Mouse (Mus musculus): Measurements from ENCODE around the gene BC035947. TPM values are rescaled to one million over a fixed set of nuclear protein-coding genes. Genes with fewer than 3 reads are reported as not detected.
A peak's percentile ranks its signal among the peaks of the same experiment; 100 is the strongest.

BC035947 gene
- total and polyA plus RNA-seq, 2 experiments from 2014 or later = 1.2 to 1.3 TPM

GRCm38 (mm10) chr1:78453886-78454285 lies 58.1 kb downstream of the BC035947 start:
- ATAC-seq (ENCODE audit: low FRiP score) = no peak

GRCm38 (mm10) chr1:78452544-78452943 lies 59.4 kb downstream of the BC035947 start:
- DNase-seq (ENCODE audit: low spot score) = no peak
- Histone ChIP-seq H3K27ac (ENCODE audit: low read depth, low read length) (no peak overlapping the region), H3K4me2 (ENCODE audit: low read depth, low read length, poor library complexity, severe bottlenecking) (no peak overlapping the region), H3K4me3 (ENCODE audit: low read depth, low read length) (no peak overlapping the region), H3K9ac (replicated peaks; ENCODE audit: low read length, poor library complexity, severe bottlenecking) (no peak overlapping the region), H3K27me3 (ENCODE audit: insufficient read depth, low read length) (no peaks in the 10 kb centered on the region), H3K36me3 (ENCODE audit: insufficient read depth, low read length) (peaks cover 34% of the 10 kb centered on the region), H3K4me1 (ENCODE audit: insufficient read depth, low read length) (no peaks in the 10 kb centered on the region), H3K9me3 (ENCODE audit: low read length) (no peaks in the 10 kb centered on the region)
- TF ChIP-seq CTCF (IDR thresholded peaks at IDR 0.05) = no peak
- 90% methylated on average over 6 of the region's 6 CpGs for WGBS
- ATAC-seq (ENCODE audit: low FRiP score) = no peak

More at GRCm38 (mm10) chr1:78453886-78454285, 58.1 kb downstream of the BC035947 start:
- Histone ChIP-seq H3K4me1 (ENCODE audit: insufficient read depth, low read length) (no peaks in the 10 kb centered on the region), H3K9me3 (ENCODE audit: low read length) (no peaks in the 10 kb centered on the region), H3K36me3 (ENCODE audit: insufficient read depth, low read length) (peaks cover 43% of the 10 kb centered on the region), H3K9ac (replicated peaks; ENCODE audit: low read length, poor library complexity, severe bottlenecking) (no peak overlapping the region), H3K4me3 (ENCODE audit: low read depth, low read length) (no peak overlapping the region), H3K27me3 (ENCODE audit: insufficient read depth, low read length) (no peaks in the 10 kb centered on the region), H3K4me2 (ENCODE audit: low read depth, low read length, poor library complexity, severe bottlenecking) (no peak overlapping the region), H3K27ac (ENCODE audit: low read depth, low read length) (no peak overlapping the region)
- TF ChIP-seq CTCF (IDR thresholded peaks at IDR 0.05) = no peak
- DNase-seq (ENCODE audit: low spot score) = no peak
- 91% methylated on average over 8 of the region's 8 CpGs for WGBS

GRCm38 (mm10) chr1:78451070-78451854 lies 60.7 kb downstream of the BC035947 start:
- Histone ChIP-seq H3K4me2 (ENCODE audit: low read depth, low read length, poor library complexity, severe bottlenecking) (no peak overlapping the region), H3K27me3 (ENCODE audit: insufficient read depth, low read length) (no peaks in the 10 kb centered on the region), H3K9ac (replicated peaks; ENCODE audit: low read length, poor library complexity, severe bottlenecking) (no peak overlapping the region), H3K36me3 (ENCODE audit: insufficient read depth, low read length) (peaks cover 31% of the 10 kb centered on the region), H3K4me3 (ENCODE audit: low read depth, low read length) (no peak overlapping the region), H3K4me1 (ENCODE audit: insufficient read depth, low read length) (no peaks in the 10 kb centered on the region), H3K9me3 (ENCODE audit: low read length) (no peaks in the 10 kb centered on the region), H3K27ac (ENCODE audit: low read depth, low read length) (no peak overlapping the region)
- ATAC-seq (ENCODE audit: low FRiP score) (no peak), DNase-seq (ENCODE audit: low spot score) (peak; percentile 19)
- 77% methylated on average over 12 of the region's 12 CpGs for WGBS
- no peak for TF ChIP-seq CTCF (IDR thresholded peaks at IDR 0.05)

- H3K4me1 ChIP-seq (ENCODE audit: insufficient read depth, low read length) = no peaks in the 10 kb centered on the region
- TF ChIP-seq CTCF (IDR thresholded peaks at IDR 0.05) = no peak
- peaks cover 19% of the 10 kb centered on the region for H3K36me3 ChIP-seq (ENCODE audit: insufficient read depth, low read length)
- no peak overlapping the region for H3K9ac ChIP-seq (replicated peaks; ENCODE audit: low read length, poor library complexity, severe bottlenecking)
- no peaks in the 10 kb centered on the region for H3K9me3 ChIP-seq (ENCODE audit: low read length)
- no peak overlapping the region for H3K27ac ChIP-seq (ENCODE audit: low read depth, low read length)
- DNase-seq (ENCODE audit: low spot score) (no peak), ATAC-seq (ENCODE audit: low FRiP score) (no peak)
- no peaks in the 10 kb centered on the region for H3K27me3 ChIP-seq (ENCODE audit: insufficient read depth, low read length)
- H3K4me2 ChIP-seq (ENCODE audit: low read depth, low read length, poor library complexity, severe bottlenecking) = no peak overlapping the region
- no peak overlapping the region for H3K4me3 ChIP-seq (ENCODE audit: low read depth, low read length)
- WGBS = 37% methylated on average over 1 of the region's 1 CpGs
These were observed 63.9 kb downstream of the BC035947 start for GRCm38 (mm10) chr1:78448091-78448490.

Other genes starting within 250 kb of the BC035947 start
- 2.8 and 3.3 TPM in 2 replicates for gene Sgpp2, start 201.8 kb downstream of the BC035947 start, total RNA-seq (2014; rRNA removed)
- gene Sgpp2, start 201.8 kb downstream of the BC035947 start, polyA plus RNA-seq (2015; fragmentation: Nextera tagmentation; extraction: Ambion mirVana) = 1.7 and 1.9 TPM in 2 replicates
- 85.9 and 90.0 TPM in 2 replicates for gene Farsb, start 23.3 kb downstream of the BC035947 start, total RNA-seq (2014; rRNA removed)
- gene Farsb, start 23.3 kb downstream of the BC035947 start, polyA plus RNA-seq (2015; fragmentation: Nextera tagmentation; extraction: Ambion mirVana) = 134 and 138 TPM in 2 replicates
- 0.22 TPM in 1 of 2 replicates, not detected in the other for gene Mogat1, start 1.2 kb downstream of the BC035947 start, total RNA-seq (2014; rRNA removed)
- 0.50 and 1.3 TPM in 2 replicates for gene Mogat1, start 1.2 kb downstream of the BC035947 start, polyA plus RNA-seq (2015; fragmentation: Nextera tagmentation; extraction: Ambion mirVana)
- 104 and 108 TPM in 2 replicates for gene Acsl3, start 145.7 kb upstream of the BC035947 start, total RNA-seq (2014; rRNA removed)
- 87.5 and 89.2 TPM in 2 replicates for gene Acsl3, start 145.7 kb upstream of the BC035947 start, polyA plus RNA-seq (2015; fragmentation: Nextera tagmentation; extraction: Ambion mirVana)
- 6.7 and 8.8 TPM in 2 replicates for gene Utp14b, start 145.9 kb upstream of the BC035947 start, total RNA-seq (2014; rRNA removed)
- gene Utp14b, start 145.9 kb upstream of the BC035947 start, polyA plus RNA-seq (2015; fragmentation: Nextera tagmentation; extraction: Ambion mirVana) = 1.8 and 2.4 TPM in 2 replicates